Mouse (Mus musculus) thymus, postnatal 10 days (tissue): ENCODE results near the gene Pramel3.
"Not testable (repeated sequence)": the region's sequence is repeated elsewhere in the genome, so short reads cannot be mapped to it uniquely, and the experiment has no call there.

ENCODE experiments used
- DNase-seq, 2 experiments: peaks; one replicate each; pipeline ENCODE4 v3.0.0; 2021; ENCODE audit warnings: low spot score in 2 of 2

Gene Pramel3

GRCm38 (mm10) chrX:135302007-135302406, at the start of gene Pramel3:
Gene Pramel3 (plus strand): TSS chrX:135302307.
- DNase-seq, result not testable (repeated sequence)

GRCm38 (mm10) chrX:135360685-135361084, 58.6 kb downstream of the Pramel3 start:
- not testable (repeated sequence) for DNase-seq

DNA sequence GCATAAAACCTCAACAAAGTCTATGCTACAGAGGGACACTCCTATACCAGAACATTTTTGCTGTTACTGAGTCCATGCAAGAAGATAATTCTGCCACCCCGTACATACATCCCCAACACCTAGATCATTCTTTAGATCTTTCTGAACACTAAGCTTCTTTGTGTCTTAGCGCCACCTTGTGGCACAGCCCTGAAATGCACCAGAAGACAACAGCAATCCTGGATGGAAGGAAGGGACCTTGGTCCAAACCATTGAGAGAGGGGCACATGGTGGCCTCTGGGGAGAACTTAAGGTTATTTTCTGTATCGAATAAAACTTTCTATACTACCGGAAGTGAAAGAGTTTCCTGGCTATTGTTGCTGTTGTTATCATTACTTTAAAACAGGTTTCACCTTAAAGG, 59.8 kb downstream of the Pramel3 start:
- not testable (repeated sequence) for DNase-seq
